Mouse (Mus musculus) gastrocnemius, adult 2 months (tissue): ENCODE measurements around the gene Cela3a. TPM values are rescaled to one million over a fixed set of nuclear protein-coding genes. Genes with fewer than 3 reads are reported as not detected.

Source experiments
- DNase-seq: peaks from one replicate; pipeline ENCODE4 v3.0.0; 2022
- H3K27ac ChIP-seq: fragments of 200-600 bp; 2 replicates; pipeline ENCODE4 v1.8.1; 2022; ENCODE audit warnings: mild to moderate bottlenecking
- H3K4me3 ChIP-seq: fragments of 200-600 bp; 2 replicates; pipeline ENCODE4 v1.8.1; 2022; ENCODE audit warnings: mild to moderate bottlenecking, moderate library complexity
- CTCF ChIP-seq: fragments of 200-600 bp; IDR thresholded peaks from 2 replicates; pipeline ENCODE4 v1.8.1; 2022; ENCODE audit warnings: antibody characterized with exemption, mild to moderate bottlenecking, moderate library complexity
- intact Hi-C: fragments of 180-260 bp; cut with DNase I; formaldehyde crosslinking; loops from one replicate; pipeline ENCODE4 v1.15.1; 2025
- long read RNA-seq, 2 experiments: library from polyadenylated mRNA; stranded (forward); transcript quantifications; one replicate each; pipeline ENCODE4 v2.0.0; 2021
- total RNA-seq, 2 experiments: library from RNA; stranded (reverse); gene quantifications; 2 replicates each; pipeline ENCODE4 v1.2.3; 2021

The Cela3a gene
- not detected for total RNA-seq
- long read RNA-seq, experiment 1: 0 reads
- long read RNA-seq, experiment 2: 0 reads

DNA sequence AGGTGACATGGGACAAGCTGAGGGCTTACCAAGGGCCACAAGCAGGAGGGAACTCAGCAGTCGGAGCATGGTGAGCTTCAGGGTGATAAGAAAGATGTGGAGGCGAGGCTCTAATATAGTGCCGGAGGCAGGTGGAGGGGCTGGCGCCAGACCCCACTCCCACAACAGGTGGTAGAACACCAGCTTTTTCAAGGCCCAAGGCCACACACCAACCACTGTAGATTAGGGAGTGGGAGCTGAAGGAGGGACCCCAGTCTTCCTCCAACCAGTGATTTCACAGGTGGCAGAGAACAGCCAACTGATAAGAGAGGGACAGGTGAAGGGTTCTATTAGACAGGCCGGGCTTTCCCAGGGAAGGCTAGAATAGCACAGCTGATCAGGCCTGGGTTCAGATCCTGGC lies at the start of gene Cela3a:
Gene Cela3a, minus strand, starts transcription at position 101 of the 400 bp plus-strand sequence.
- no peak for TF ChIP-seq CTCF
- Histone ChIP-seq H3K27ac (no peak within 1 kb of the TSS), H3K4me3 (no peak within 1 kb of the TSS)
- intact Hi-C loops: loop anchor here (2.0 kb wide), 1 partner anchor 21 kb away; the partner anchor contains the start of gene Cela3b
- DNase-seq: no peak

DNA sequence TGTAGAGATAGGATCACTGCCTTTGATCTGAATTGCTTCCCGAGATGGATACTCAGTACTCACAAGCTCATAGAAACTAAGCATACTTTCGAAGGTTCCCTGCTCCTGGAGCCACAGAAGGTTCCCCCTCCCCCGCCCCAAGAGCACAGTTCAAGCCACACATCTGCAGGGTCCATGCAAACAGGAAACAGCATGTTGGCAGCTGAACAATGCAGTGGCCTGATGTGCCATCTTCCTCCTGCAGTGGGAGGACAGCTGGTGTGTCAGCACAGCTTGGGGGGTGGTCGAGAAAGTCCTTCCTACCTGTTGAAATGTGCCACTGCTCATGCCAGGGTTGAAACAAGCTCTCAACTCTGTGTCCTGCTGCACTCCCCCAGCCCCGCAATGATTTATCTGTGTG lies 49.3 kb upstream of the Cela3a start:
- DNase-seq: no peak
- no peak for TF ChIP-seq CTCF
- H3K27ac ChIP-seq: no peak overlapping the region
- intact Hi-C loops: no loop called here
- H3K4me3 ChIP-seq: no peak overlapping the region

DNA sequence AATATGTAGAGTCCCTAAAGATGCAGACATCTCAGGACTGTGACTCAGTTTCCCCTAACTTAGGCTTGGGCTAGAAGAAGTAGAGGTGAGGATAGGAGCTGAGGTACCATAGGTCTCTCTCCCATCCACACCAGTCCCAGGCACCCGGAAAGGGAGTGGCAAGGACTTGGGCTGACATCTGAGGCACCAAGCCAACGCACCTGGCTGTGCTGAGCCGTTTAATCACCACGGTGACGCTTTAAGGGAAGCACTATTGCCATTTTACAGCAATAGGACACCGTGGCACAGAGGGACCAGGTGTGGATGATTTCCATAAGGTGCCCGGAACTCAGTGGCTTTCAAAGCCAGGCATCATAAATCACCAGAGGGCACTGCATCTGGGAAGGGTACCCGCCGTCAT lies 48.7 kb upstream of the Cela3a start:
- DNase-seq: no peak
- TF ChIP-seq CTCF: no peak
- Histone ChIP-seq H3K27ac (no peak overlapping the region), H3K4me3 (no peak overlapping the region)
- intact Hi-C loops: no loop called here

DNA sequence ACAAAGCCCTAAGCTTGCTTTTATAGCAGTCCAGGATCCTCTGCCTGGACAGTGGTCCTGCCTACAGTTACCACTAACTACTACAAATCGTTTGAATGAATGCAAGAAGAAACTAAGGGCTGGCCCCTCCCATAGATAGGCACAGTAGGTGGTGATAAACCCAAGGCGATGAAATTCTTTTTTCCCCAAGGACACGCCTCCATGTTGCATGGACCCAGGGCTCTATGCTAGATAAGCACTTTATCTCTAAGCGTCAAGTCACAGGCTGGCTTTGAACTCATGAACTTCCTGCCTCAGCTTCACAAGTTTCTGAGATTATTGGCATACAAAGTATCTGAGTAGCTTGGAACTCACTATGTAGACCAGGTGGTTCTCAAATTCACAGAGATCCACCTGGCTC lies 47.7 kb upstream of the Cela3a start:
- Histone ChIP-seq H3K27ac (peak overlapping the region; percentile 68; the same call in 1 of the 2 replicates), H3K4me3 (no peak overlapping the region)
- TF ChIP-seq CTCF: no peak
- intact Hi-C loops: no loop called here
- no peak for DNase-seq

DNA sequence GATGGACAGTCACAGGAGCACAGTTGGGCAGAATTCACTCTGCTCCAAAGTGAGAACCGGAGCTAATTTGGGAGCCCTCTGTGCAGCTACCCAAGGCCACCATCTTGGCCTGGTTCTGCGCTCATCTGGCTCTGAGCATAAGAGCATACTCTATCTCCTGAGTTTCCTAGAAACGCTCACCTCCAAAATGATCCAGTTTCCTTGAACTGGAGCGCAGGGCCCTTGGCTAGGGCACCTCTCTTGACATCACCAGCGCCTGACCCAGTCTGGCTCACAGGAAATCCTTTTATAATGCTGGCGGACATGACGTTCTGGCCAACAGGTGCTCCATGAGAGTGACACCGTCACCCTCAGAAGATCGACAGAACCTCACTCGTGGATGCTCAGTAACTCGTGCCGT lies 47.0 kb upstream of the Cela3a start:
- Histone ChIP-seq H3K4me3 (no peak overlapping the region), H3K27ac (peak overlapping the region; percentile 68)
- intact Hi-C loops: no loop called here
- DNase-seq: peak; percentile 78
- TF ChIP-seq CTCF: no peak

DNA sequence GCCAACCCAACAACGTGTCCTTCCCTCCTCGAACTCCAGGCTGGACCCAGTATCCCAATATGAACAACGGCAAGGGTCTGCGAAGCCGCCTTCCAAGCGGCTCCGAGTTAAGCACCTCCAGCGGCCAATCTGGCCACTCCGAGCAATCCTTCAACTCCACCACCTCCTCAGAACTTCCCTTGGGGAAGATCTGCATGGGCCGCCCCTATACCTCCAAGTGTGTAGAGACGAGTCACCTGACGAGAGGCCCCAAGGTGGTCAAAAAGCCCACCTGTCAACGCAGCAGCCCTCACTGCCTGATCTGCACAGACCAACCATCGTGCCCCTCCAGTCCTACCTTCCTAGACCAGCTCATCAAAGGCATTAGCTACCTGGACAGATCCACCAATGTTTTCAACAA lies 45.0 kb upstream of the Cela3a start:
- DNase-seq: no peak
- no peak for TF ChIP-seq CTCF
- intact Hi-C loops: no loop called here
- Histone ChIP-seq H3K4me3 (no peak overlapping the region), H3K27ac (no peak overlapping the region)

DNA sequence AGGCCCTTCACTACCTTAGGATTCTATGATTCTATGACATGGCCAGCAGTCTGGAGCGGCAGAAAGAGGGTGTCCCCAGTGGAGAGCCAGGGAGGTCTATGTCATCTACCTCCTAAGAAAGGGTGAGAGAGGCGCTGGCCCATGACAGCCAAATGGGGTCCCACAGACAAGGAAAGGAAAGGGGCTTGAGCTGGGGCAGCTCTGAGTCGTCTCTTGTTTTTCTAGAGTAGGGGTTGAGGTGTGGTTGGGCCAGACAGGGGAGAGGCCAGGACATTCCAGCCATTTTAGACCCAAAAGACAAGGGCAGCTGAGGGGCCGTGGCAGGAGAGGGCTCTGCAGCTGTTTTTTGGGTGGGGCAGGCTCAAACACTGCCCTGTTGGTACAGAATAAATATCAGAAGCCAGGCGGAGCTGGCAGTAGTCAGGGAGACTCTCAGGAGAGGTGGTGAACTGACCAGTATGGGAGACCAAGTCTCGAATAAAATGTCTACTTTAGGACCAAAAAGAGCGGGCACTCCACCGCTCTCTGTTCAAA lies 43.7 kb upstream of the Cela3a start, which contains the start of gene 1700013G24Rik:
Gene 1700013G24Rik, plus strand, starts transcription at position 51 of the 534 bp plus-strand sequence.
- Histone ChIP-seq H3K4me3 (no peak within 1 kb of the TSS), H3K27ac (no peak within 1 kb of the TSS)
- intact Hi-C loops: no loop called here
- no peak for DNase-seq
- TF ChIP-seq CTCF: no peak

DNA sequence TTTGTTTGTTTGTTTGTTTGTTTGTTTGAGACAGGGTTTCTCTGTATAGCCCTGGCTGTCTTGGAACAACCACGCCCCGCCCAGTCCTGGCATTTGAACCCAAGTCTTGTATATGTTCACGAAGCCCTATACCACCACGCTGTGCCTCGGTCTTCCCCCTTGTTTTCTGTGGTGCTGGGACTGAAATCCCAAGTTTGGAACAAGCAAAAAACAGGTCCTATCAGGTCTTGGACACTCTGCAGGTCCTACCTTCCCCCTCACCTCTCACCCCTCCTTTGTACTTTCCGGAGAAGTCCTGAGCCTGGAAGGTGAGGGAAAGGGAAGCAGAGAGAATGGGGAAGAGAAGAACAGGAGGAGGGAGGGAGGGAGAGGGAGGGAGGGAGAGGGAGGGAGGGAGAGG lies 42.6 kb upstream of the Cela3a start:
- no peak for DNase-seq
- intact Hi-C loops: no loop called here
- Histone ChIP-seq H3K4me3 (no peak overlapping the region), H3K27ac (no peak overlapping the region)
- no peak for TF ChIP-seq CTCF

DNA sequence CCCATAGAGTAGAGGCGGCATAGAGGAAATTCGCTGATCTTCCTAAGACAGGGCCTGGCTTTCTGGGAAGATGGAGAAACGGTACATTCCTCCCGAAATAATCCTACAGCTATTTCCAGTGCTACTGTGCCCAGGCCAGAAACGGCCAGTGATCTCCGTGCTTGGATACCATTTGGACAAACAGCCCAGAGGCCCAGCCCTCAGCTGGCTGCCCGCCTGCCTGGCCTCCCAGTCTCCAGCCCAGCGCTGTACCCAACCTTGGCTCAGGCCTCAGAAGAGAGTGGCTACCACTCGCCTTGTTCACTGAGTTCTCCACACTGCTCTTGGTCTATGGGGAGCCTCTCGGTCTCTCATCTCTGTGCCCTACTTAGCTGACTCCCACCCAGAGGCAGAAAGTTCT lies 40.1 kb upstream of the Cela3a start:
- H3K4me3 ChIP-seq: no peak overlapping the region
- no peak for TF ChIP-seq CTCF
- peak; percentile 83 for DNase-seq
- intact Hi-C loops: loop anchor here (5.0 kb wide), 1 partner anchor 38 kb away; no protein-coding TSS in a partner anchor
- H3K27ac ChIP-seq: peak overlapping the region; percentile 76

DNA sequence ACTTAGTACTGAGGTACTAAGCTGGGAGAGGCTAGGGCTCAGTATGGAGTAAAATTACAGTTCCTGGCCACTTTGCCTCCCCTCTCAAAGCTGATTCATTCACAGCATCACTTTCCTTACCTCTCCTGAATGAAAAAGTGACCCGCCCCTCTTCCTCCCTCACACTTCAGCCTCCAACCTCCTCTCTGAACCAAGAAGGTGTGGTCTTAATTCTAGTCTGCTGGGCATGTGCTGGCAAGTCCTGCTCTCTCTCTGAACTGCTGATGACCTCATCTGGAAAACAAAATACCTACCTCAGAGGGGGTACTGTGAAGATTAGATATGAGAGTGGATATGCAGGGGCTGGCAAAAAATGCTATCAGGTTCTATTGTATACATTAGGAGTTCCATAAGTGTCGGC lies 39.5 kb upstream of the Cela3a start:
- no peak for DNase-seq
- Histone ChIP-seq H3K4me3 (no peak overlapping the region), H3K27ac (peak overlapping the region; percentile 76)
- no peak for TF ChIP-seq CTCF
- intact Hi-C loops: loop anchor here (5.0 kb wide), 1 partner anchor 38 kb away; no protein-coding TSS in a partner anchor

DNA sequence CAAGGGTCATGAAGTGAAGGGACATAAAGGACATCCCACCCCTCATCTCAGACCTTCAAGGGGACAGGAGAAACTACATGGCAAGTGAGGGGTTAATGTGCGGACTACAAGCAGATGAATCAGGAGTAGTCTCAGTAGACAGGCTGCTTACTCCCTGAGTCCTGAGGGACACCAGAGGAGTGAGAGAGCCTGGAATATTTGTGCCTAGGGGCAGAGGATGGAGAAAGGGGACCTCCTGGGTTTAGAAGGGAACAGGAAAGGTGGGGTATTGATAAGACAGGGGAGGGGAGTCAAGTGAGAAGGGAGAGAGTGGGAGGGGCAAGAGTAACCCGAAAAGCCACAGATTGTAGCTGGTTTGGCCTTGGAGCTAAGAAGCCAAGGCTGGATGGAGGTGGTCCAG lies 39.0 kb upstream of the Cela3a start:
- DNase-seq: no peak
- no peak for TF ChIP-seq CTCF
- Histone ChIP-seq H3K27ac (peak overlapping the region; percentile 76), H3K4me3 (no peak overlapping the region)
- intact Hi-C loops: loop anchor here (5.0 kb wide), 1 partner anchor 39 kb away; no protein-coding TSS in a partner anchor

DNA sequence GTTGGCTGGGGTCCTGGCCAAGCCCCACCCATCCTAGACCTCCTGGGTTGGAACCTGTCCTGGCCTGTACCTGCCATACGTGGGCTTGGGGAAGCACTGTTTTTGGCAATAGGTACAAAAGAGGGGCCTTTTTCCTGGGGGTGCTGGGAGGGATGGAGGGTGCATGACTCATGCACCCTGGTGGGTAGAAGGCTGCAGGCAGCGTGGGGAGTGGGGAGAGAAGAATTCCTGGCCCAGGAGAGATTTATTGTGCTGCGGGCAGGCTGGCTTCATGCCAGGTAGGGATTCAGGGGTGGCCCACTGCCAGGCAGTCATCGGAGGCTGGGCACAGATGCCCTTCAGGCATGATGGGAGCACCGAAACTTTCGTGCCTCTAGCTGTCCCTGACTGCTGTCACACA lies 38.6 kb upstream of the Cela3a start:
- peak overlapping the region; percentile 76 for H3K27ac ChIP-seq
- no peak for DNase-seq
- no peak for TF ChIP-seq CTCF
- intact Hi-C loops: loop anchor here (5.0 kb wide), 1 partner anchor 39 kb away; no protein-coding TSS in a partner anchor
- no peak overlapping the region for H3K4me3 ChIP-seq

DNA sequence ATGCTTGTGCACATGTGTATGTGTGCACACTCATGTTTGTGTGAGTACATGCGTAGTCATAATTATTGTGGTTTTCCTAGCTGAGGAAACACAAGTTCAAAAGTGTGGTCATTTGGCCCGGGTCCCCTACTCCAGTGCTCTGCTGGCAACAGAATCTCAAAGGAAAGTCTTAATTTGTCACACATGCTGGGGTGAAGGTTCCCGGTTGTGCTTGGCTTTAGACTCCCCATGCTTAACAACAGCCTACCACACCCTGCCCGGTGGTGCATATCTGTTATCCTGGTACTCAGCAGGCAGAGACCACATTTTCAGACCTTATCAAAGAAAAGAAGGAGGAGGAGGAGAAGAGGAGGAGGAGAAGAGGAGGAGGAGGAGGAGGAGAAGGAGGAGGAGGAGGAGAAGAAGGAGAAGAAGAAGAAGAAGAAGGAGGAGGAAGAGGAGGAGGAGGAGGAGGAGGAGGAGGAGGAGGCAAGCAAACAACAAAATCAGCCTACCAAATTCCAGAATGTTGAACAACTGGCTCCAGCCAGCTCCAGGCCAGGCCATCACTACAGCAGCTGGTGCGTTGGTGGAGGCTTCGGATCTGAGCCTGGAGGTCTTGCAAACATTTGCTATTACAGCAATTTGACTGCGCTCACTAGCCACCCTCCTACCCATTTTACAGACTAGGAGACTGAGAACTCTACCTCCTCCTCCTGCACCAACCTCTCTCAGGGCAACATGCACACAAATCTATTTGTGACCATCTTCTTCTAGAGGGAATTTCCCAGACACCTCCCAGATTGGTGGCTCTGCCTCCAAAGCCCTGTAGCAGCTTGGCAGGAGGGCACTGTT lies 38.0 kb upstream of the Cela3a start:
- intact Hi-C loops: loop anchor here (5.0 kb wide), 1 partner anchor 40 kb away; no protein-coding TSS in a partner anchor
- DNase-seq: peak; percentile 47
- Histone ChIP-seq H3K4me3 (no peak overlapping the region), H3K27ac (peak overlapping the region; percentile 76)
- TF ChIP-seq CTCF: no peak
